Mouse (Mus musculus) CD4-positive, CD25-positive, alpha-beta regulatory T cell, adult 4 months (primary cell): ENCODE results near the gene Ccnd3. TPM values are rescaled to one million over a fixed set of nuclear protein-coding genes. Genes with fewer than 3 reads are reported as not detected.
"Not testable (repeated sequence)": the region's sequence is repeated elsewhere in the genome, so short reads cannot be mapped to it uniquely, and the experiment has no call there.

Source experiments
- ATAC-seq: one replicate; pipeline ENCODE4 v1.8.0; 2017
- polyA plus RNA-seq, 2 experiments: library from polyadenylated mRNA; unstranded; fragments of 100-300 nt; shearing (Covaris generic); gene quantifications; one replicate each; pipeline ENCODE4 v1.2.1; 2017

Ccnd3 gene
- polyA plus RNA-seq, 2 experiments from 2014 or later, result 149 to 151 TPM

DNA sequence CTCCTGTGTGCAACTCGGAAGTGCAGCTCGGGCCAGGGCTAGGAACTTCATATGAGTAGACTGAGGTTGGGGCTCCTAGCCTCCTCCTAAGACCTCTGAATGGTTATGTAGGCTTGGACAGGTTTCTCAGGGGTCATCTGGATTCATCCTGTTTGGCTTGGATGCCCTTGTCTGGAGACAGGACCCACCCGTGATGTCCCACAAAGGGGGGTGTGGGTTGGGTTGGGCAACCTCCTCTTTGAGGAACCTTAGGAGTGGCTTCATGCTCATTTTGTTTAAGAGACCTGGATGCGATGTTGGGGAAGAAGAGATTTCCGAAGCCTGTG, 92.0 kb downstream of the Ccnd3 start:
- ATAC-seq, result no peak

DNA sequence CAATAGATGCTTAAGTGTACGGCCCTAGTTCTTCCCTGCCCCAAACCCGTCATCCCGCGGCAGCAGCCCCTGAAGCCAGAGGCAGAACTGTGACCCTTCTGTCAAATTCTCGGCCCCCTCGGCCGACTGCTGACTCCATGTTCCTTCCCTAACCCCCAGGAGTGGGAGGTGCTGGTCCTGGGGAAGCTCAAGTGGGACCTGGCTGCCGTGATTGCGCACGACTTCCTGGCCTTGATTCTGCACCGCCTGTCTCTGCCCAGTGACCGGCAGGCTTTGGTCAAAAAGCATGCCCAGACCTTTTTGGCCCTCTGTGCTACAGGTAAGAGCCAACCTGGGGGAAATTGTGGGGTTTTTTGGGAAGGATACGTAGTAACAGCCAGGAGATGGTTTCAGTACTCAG, 92.4 kb downstream of the Ccnd3 start:
- no peak for ATAC-seq

DNA sequence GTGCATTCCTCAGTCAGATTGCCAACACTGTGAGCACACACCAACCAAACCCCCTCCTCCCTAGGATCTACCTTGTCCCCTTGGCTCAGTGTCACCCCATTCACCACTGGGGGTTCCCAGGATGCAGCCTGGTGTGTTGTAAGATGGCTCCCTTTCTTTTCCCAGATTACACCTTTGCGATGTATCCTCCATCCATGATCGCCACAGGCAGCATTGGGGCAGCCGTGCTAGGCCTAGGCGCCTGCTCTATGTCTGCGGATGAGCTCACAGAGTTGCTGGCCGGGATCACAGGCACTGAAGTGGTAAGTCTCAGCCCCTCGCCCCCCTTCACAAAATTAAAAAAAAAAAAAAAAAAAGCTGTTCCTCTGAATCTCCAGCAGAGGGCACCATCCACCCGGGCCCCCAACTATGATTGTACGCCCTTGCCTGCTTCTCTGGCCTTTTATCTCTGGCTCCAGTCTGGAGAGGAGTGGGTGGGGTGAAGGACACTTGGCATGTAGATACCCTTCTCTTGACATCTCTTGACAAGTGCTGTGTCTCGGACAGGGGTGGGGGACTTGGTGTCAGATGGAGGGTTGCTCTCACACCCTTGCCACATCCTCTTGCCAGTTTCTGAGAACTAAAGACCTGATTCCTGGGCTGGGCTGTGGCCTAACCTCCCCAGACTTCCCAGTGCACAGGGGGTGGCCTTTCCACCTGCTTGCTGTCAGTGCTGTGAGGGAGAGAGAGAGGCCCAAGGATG, 93.2 kb downstream of the Ccnd3 start:
- peak; percentile 18 for ATAC-seq

DNA sequence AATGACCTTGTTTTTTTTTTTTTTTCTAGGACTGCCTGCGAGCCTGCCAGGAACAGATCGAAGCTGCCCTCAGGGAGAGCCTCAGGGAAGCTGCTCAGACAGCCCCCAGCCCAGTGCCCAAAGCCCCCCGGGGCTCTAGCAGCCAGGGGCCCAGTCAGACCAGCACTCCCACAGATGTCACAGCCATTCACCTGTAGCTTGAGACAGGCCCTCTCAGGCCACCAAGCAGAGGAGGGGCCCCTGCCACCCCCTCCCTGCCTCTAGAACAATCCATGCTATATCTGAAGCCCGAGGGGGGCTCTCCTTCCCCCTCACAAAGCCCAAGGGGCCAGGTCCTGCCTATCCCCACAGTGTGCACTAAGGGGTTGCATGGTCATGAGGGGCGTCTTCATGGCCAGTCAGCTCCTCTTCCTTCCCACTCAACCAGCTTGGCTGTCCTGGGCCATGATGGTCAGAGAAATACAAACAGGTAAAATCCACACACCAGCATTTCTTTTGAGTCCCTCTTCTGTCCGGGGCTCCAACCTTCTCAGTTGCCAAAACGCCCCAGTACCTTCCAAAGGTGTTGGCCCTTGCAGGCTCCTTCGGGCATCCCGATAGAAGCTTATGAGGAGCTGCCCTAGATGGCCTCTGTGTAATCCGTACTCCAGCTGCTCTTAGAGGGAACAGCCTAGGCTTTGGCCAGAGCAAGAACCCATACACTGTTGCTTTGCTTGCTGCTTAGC, 93.9 kb downstream of the Ccnd3 start:
- not testable (repeated sequence) for ATAC-seq

DNA sequence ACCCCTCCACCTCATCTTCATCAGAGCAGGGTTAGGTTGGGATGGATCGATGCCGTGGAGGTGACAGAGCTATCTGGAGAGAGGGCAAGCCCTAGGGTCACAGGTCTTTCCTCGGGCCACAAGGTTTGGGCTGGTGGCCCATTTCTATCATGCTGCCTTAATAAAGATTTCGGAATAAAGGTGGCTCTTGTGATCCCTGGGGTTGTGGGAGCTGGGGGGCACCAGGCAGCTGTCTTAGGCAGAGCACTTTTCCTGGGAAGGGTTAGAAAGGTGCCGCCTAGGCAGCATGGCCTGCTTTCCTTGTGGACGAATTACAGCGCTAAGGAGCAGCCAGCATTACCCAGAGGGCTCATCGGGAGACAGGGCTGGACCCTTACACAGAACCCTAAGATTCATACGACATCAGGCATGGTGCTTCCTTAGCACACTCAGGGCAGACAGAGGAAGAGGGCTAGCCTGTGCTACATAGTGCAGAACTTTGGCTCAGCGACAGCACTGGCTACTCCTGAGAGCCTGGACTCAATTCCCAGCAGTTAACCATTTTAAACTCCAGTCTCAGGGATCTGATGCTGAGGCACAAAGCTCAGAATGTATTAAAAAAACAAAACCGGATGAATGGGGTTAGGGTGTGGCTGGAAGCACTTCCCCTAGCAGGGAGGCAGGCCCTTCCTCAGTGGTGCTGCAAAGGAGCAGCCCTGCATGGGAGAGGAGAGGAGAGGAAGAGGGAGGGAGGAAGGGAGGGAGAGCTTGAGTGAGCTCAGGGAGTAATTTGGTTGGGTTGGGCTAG, 94.9 kb downstream of the Ccnd3 start:
- peak; percentile 30 for ATAC-seq

- ATAC-seq, result peak; percentile 72
Observed at GRCm38 (mm10) chr17:47600601-47601388, 95.9 kb downstream of the Ccnd3 start.

- no peak for ATAC-seq
Observed at GRCm38 (mm10) chr17:47601389-47601755, 96.5 kb downstream of the Ccnd3 start.

DNA sequence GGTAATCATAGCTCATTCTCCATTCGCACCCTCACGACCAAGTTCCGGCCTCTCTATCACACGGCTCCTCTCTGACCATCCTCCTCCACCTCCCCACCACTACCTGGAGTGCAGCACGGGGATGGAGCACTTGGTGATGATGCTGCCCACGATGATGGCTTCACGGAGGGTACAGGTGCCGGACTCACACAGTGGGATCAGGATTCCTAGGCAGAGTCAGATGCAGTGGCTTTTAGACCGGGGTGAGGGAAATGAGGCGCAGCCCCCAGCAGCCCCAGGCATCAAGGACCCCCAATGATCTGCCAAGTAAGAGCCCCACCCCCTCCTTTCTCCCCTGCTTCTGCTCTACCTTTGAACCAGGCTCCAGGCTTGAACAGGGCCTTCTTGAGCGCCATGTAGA, 97.4 kb downstream of the Ccnd3 start:
- ATAC-seq, result no peak

GRCm38 (mm10) chr17:47606220-47606619, 101.4 kb downstream of the Ccnd3 start:
- no peak for ATAC-seq

DNA sequence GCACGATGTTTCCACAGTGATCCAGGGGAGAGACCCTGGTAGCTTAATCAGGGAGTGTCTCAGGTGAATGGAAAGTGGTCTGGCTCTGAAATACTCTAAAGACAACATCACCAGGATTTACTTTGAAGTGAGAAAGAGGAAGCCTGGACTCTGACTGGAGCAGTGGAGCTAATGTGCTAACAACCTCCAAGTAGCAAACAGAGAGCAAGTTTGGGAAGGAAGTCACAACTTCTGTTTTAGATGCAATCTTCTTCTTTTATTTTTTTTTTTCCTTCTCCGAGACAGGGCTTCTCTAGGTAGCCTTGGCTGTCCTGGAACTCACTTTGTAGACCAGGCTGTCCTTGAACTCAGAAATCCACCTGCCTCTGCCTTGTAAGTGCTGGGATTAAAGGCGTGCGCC, 104.3 kb downstream of the Ccnd3 start:
- no peak for ATAC-seq

DNA sequence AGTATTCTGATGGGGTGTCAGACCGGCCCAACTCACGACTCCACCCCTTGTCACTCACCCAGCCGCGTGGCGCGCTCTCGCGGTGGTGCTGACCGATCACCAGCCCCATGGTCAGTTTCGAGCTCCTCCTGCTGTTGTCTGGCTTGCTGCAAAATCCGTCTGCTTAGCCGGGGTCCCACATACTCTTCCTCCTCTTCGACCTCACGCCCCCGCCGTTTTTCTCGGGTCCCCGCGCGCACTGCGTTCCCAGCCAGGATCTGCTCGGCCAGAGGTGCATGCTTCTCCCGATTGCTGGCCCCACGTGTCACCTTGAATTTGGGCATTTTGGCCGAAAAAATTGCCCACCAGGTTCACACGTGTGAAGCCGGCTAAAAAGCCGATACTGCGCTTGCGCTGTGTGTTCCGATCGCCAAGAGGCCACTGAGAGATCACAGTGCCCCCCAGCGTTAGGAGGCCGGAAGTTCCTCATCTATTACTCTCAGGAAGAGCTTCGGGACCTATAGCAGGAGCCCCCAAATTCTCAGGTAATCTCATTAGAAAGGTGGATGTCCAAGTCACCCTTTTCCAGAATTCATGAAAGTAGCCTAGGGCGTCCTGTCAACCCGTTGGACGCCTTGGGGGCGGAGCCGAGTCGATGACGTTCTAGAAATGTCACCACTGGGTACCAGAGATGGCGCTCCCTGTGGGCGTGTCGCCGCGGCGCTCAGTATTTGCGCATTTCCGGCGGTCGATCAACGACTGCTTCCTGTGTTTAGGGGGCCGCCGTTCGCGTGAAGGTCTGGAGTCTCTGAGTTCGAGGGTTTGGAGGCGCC, 106.2 kb downstream of the Ccnd3 start, which contains the start of the genes Bysl, Med20 and Gm20517:
TSS of gene Bysl (minus strand) at position 644 of the 812 bp plus-strand sequence.
TSS of gene Med20 (plus strand) at position 734 of the 812 bp plus-strand sequence.
TSS of gene Gm20517 (plus strand) at position 741 of the 812 bp plus-strand sequence.
- peak; percentile 97 for ATAC-seq

DNA sequence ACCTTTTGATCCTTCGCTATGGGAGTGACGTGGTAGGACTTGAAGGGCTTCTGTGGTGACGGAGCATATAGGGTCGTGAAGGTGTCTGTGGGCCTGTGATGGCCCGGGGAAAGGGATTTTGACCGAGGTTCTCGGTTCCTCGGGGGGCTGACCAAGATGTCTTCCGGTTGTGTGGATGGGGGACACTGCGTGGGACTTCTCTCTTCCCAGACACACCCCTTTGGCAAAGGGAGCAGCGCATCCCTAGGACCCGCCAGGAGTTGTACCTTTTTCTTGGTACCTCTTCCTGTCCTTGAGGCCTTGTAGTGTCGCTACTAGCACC, 106.8 kb downstream of the Ccnd3 start:
- peak; percentile 12 for ATAC-seq

DNA sequence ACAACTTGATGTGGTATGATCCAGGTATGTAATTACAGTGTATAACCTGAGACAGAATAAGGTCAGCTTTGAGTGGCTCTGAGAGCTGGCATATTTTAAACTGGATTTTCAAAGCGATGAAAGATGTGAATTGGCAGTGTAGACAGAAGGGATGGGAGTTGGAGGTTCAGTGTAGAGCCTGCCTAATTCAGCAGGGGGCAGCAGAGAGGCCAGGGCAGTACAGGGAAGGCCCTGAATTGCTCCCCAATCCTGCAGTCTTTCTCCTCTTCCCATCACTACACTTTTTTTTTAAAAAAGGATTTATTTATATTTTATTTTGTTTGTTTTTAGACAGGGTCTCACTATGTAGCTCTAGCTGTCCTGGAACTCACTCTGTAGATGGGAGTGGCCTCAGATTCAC, 109.2 kb downstream of the Ccnd3 start:
- ATAC-seq, result no peak

- no peak for ATAC-seq
Observed at GRCm38 (mm10) chr17:47616119-47616518, 111.3 kb downstream of the Ccnd3 start.

DNA sequence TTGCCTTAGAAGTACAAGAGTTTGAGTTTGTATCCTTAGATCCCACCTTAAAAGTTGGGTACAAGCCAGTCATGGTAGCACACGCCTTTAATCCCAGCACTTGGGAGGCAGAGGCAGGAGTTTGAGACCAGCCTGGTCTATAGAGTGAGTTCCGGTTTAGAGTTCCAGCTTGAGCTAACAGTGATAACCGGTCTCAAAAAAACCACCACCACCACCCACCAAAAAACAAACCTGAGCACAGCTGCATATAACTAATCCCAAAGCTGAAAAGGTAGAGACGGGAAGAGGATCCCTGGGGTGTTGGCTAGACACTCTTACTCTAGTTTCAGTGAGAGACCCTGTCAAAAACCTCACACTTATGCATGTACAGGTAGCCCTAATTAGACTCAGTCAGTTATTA, 111.8 kb downstream of the Ccnd3 start:
- ATAC-seq, result no peak

- no peak for ATAC-seq
Observed at GRCm38 (mm10) chr17:47617605-47618307, 112.9 kb downstream of the Ccnd3 start.

DNA sequence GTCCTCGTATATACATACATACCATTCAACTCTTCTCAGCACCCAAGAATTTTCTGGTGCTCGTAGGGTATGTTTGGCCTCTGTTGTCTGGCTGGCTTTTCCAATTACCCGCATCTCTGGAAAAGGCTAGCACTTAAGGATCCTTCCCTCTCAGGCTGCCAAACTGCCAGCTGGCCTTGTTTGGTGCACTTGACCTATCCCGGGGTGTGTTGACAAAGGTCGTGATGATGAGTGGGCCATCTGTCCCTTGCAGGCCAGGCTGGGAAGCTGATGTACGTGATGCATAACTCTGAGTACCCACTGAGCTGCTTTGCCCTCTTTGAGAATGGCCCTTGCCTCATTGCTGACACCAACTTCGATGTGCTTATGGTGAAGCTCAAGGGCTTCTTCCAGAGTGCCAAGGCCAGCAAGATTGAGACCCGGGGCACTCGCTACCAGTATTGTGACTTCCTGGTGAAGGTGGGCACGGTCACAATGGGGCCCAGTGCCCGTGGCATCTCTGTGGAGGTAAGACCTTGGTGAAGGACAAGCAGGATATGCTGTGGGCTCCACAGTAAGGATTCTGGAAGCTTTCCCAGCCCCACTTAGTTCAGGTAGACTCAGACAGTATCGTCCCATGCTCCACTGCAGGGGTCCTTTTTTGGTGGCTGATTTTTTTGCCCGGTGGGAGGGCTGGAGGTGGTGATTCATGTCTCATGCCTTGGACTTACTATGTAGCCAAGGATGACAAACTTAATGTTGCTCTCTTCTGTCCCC, 113.9 kb downstream of the Ccnd3 start:
- no peak for ATAC-seq

GRCm38 (mm10) chr17:47622912-47623554, 118.2 kb downstream of the Ccnd3 start:
- ATAC-seq, result no peak

- ATAC-seq, result not testable (repeated sequence)
Observed at GRCm38 (mm10) chr17:47624572-47624971, 119.7 kb downstream of the Ccnd3 start.

GRCm38 (mm10) chr17:47625088-47625487, 120.2 kb downstream of the Ccnd3 start:
- ATAC-seq, result no peak
